Mouse (Mus musculus) layer of hippocampus, postnatal 36 days (tissue): Measurements from ENCODE around the gene Btbd35f18. TPM values are rescaled to one million over a fixed set of nuclear protein-coding genes. Genes with fewer than 3 reads are reported as not detected.
"Not testable (repeated sequence)": the region's sequence is repeated elsewhere in the genome, so short reads cannot be mapped to it uniquely, and the experiment has no call there.

Experiments used
- DNase-seq, 2 experiments: peaks; one replicate each; pipeline ENCODE4 v3.0.0; 2022
- total RNA-seq, 2 experiments: library from RNA; stranded (reverse); gene quantifications; 2 replicates each; pipeline ENCODE4 v1.2.3; 2021

The Btbd35f18 gene
- not detected for total RNA-seq

GRCm38 (mm10) chrX:3699933-3700332 lies at the start of gene Btbd35f18:
Btbd35f18 (plus strand) TSS chrX:3700233.
- DNase-seq, result not testable (repeated sequence)

Other genes starting within 250 kb of the Btbd35f18 start
- gene Btbd35f10, start 52.7 kb downstream of the Btbd35f18 start, total RNA-seq, result not detected